Comparison of ENCODE assay signal across 8 mouse cellular contexts in genomic region chrX:48285006-48285650, GRCm38 (mm10). TPM values are rescaled to one million over a fixed set of nuclear protein-coding genes. Genes with fewer than 3 reads are reported as not detected.
A peak's percentile ranks its signal among the peaks of the same experiment; 100 is the strongest.
DNase-seq lines count a peak whose midpoint lies in the region; ATAC-seq and TF ChIP-seq lines count a peak whose summit lies in the region.

No protein-coding gene starts in this region.

- DNase-seq in CD8-positive naive resting alpha-beta T cell, adult 2 months (ENCODE audit: low read depth in 2 of 2, low spot score in 2 of 2) = peak; percentile 35 to 51
- DNase-seq in brain, embryonic 14.5 days (ENCODE audit: low read depth) = peak; percentile 97
- DNase-seq in heart, embryonic 10.5 days (ENCODE audit: low spot score) = peak; percentile 94
- DNase-seq in testis, postnatal 14 days (ENCODE audit: low spot score) = peak; percentile 76

- H3K4me1 ChIP-seq in embryonic fibroblast, embryonic 13.5 days (ENCODE audit: control insufficient read depth, insufficient read depth, low read length) = no peaks in the 10 kb centered on the region
- H3K4me1 ChIP-seq in heart, embryonic 10.5 days = no peaks in the 10 kb centered on the region
- no peaks in the 10 kb centered on the region for H3K4me1 ChIP-seq in kidney, embryonic 15.5 days
- H3K4me1 ChIP-seq in liver, embryonic 16.5 days (ENCODE audit: control insufficient read depth, low read depth, low read length) = peaks cover 26% of the 10 kb centered on the region
- no peaks in the 10 kb centered on the region for H3K4me1 ChIP-seq in neural tube, embryonic 12.5 days

- TF ChIP-seq CTCF in brain, embryonic 14.5 days (IDR thresholded peaks at IDR 0.05; ENCODE audit: borderline replicate concordance, extremely low read depth, insufficient read depth, insufficient read length) = no peak
- no peak for TF ChIP-seq CTCF in embryonic fibroblast, embryonic 13.5 days (IDR thresholded peaks at IDR 0.05; ENCODE audit: borderline replicate concordance, insufficient read depth, low read length)

- peak overlapping the region; percentile 74 for H3K4me3 ChIP-seq in embryonic fibroblast, embryonic 13.5 days (ENCODE audit: insufficient read depth, low read length)
- peak overlapping the region; percentile 65 for H3K4me3 ChIP-seq in heart, embryonic 10.5 days
- H3K4me3 ChIP-seq in kidney, embryonic 15.5 days (replicated peaks) = peak overlapping the region; percentile 51
- peak overlapping the region; percentile 65 for H3K4me3 ChIP-seq in liver, embryonic 16.5 days (ENCODE audit: low read depth, low read length)
- H3K4me3 ChIP-seq in neural tube, embryonic 12.5 days = peak overlapping the region; percentile 41

- H3K9ac ChIP-seq in kidney, embryonic 15.5 days = peak overlapping the region; percentile 44
- H3K9ac ChIP-seq in liver, embryonic 16.5 days (ENCODE audit: low read depth, low read length) = peak overlapping the region; percentile 72
- peak overlapping the region; percentile 60 for H3K9ac ChIP-seq in neural tube, embryonic 12.5 days

- H3K36me3 ChIP-seq in heart, embryonic 10.5 days = 0 out of 2 replicates have a peak, but pooled peaks cover 5% of the 10 kb centered on the region
- H3K36me3 ChIP-seq in kidney, embryonic 15.5 days = no peaks in the 10 kb centered on the region; the same call in 1 of the 2 replicates
- no peaks in the 10 kb centered on the region for H3K36me3 ChIP-seq in liver, embryonic 16.5 days (ENCODE audit: control insufficient read depth, insufficient read depth)
- no peaks in the 10 kb centered on the region; the same call in 1 of the 2 replicates for H3K36me3 ChIP-seq in neural tube, embryonic 12.5 days

- no peaks in the 10 kb centered on the region for H3K9me3 ChIP-seq in heart, embryonic 10.5 days
- H3K9me3 ChIP-seq in kidney, embryonic 15.5 days (replicated peaks) = no peaks in the 10 kb centered on the region
- H3K9me3 ChIP-seq in liver, embryonic 16.5 days (replicated peaks; ENCODE audit: control insufficient read depth, low read length) = no peaks in the 10 kb centered on the region
- H3K9me3 ChIP-seq in neural tube, embryonic 12.5 days = no peaks in the 10 kb centered on the region

- peak overlapping the region; percentile 65 for H3K4me2 ChIP-seq in kidney, embryonic 15.5 days
- peak overlapping the region; percentile 82 for H3K4me2 ChIP-seq in liver, embryonic 16.5 days (ENCODE audit: low read depth, low read length)
- H3K4me2 ChIP-seq in neural tube, embryonic 12.5 days (replicated peaks) = peak overlapping the region; percentile 58

- 10% methylated on average over 26 of the region's 42 CpGs for WGBS in heart, embryonic 10.5 days
- whole genome bisulfite sequencing in kidney, embryonic 15.5 days = 24% methylated on average over 30 of the region's 42 CpGs
- WGBS in liver, embryonic 16.5 days (ENCODE audit: insufficient replicate concordance) = 9% methylated on average over 23 of the region's 42 CpGs
- 17% methylated on average over 24 of the region's 42 CpGs for WGBS in neural tube, embryonic 12.5 days

- no peak for TF ChIP-seq POLR2A in brain, embryonic 14.5 days (IDR thresholded peaks at IDR 0.05; ENCODE audit: borderline replicate concordance, extremely low read depth, insufficient read depth, insufficient read length, poor library complexity, severe bottlenecking)
- peak; percentile 67 for TF ChIP-seq POLR2A in embryonic fibroblast, embryonic 13.5 days (IDR thresholded peaks at IDR 0.05; ENCODE audit: low read depth, low read length)

- H3K27me3 ChIP-seq in heart, embryonic 10.5 days (ENCODE audit: insufficient read depth, poor library complexity, severe bottlenecking) = peaks cover 29% of the 10 kb centered on the region; the same call in 1 of the 2 replicates
- peaks cover 24% of the 10 kb centered on the region for H3K27me3 ChIP-seq in kidney, embryonic 15.5 days
- no peaks in the 10 kb centered on the region; the same call in 1 of the 2 replicates for H3K27me3 ChIP-seq in liver, embryonic 16.5 days (ENCODE audit: control insufficient read depth, insufficient read depth, low read depth, low read length)
- no peaks in the 10 kb centered on the region for H3K27me3 ChIP-seq in neural tube, embryonic 12.5 days (replicated peaks)

- peak; percentile 91 for ATAC-seq in kidney, embryonic 15.5 days (replicated peaks; ENCODE audit: low FRiP score)
- peak; percentile 69 for ATAC-seq in liver, embryonic 16.5 days (ENCODE audit: low read depth)
- ATAC-seq in neural tube, embryonic 12.5 days (ENCODE audit: low FRiP score, low read depth) = peak; percentile 89

- peak overlapping the region; percentile 98 for H3K27ac ChIP-seq in embryonic fibroblast, embryonic 13.5 days (ENCODE audit: insufficient read depth, low read length)
- H3K27ac ChIP-seq in heart, embryonic 10.5 days = peak overlapping the region; percentile 89
- H3K27ac ChIP-seq in kidney, embryonic 15.5 days = peak overlapping the region; percentile 93
- H3K27ac ChIP-seq in liver, embryonic 16.5 days (ENCODE audit: low read length) = peak overlapping the region; percentile 97
- H3K27ac ChIP-seq in neural tube, embryonic 12.5 days = peak overlapping the region; percentile 77

RNA-seq across cellular contexts. Expression of gene Utp14a, which starts 28.5 kb away (rescaled TPM):
- 14.7 and 16.4 TPM in 2 replicates for polyA plus RNA-seq in brain, embryonic 14.5 days (2012; rRNA removed)
- polyA plus RNA-seq in embryonic fibroblast, embryonic 13.5 days (2011; ENCODE audit: insufficient read length, low read depth, missing spikeins) = 26.9 and 29.3 TPM in 2 replicates
- polyA plus RNA-seq in heart, embryonic 10.5 days (2016; fragmentation: Nextera tagmentation; extraction: Ambion mirVana) = 11.5 and 16.5 TPM in 2 replicates
- 17.7 and 18.9 TPM in 2 replicates for polyA plus RNA-seq in kidney, embryonic 15.5 days (2015; fragmentation: Nextera tagmentation; extraction: Ambion mirVana)
- polyA plus RNA-seq in liver, embryonic 16.5 days (2015; fragmentation: Nextera tagmentation; extraction: Ambion mirVana) = 5.5 and 6.0 TPM in 2 replicates
- 18.3 and 21.0 TPM in 2 replicates for polyA plus RNA-seq in neural tube, embryonic 12.5 days (2016; fragmentation: Nextera tagmentation; extraction: Ambion mirVana)

RNA-seq across cellular contexts. Expression of gene Bcorl1, which starts 56.0 kb away (rescaled TPM):
- polyA plus RNA-seq in brain, embryonic 14.5 days (2012; rRNA removed) = 5.1 and 11.3 TPM in 2 replicates
- 9.2 and 9.7 TPM in 2 replicates for polyA plus RNA-seq in embryonic fibroblast, embryonic 13.5 days (2011; ENCODE audit: insufficient read length, low read depth, missing spikeins)
- 4.9 and 6.7 TPM in 2 replicates for polyA plus RNA-seq in heart, embryonic 10.5 days (2016; fragmentation: Nextera tagmentation; extraction: Ambion mirVana)
- polyA plus RNA-seq in kidney, embryonic 15.5 days (2015; fragmentation: Nextera tagmentation; extraction: Ambion mirVana) = 6.3 and 6.9 TPM in 2 replicates
- polyA plus RNA-seq in liver, embryonic 16.5 days (2015; fragmentation: Nextera tagmentation; extraction: Ambion mirVana) = 2.7 and 3.2 TPM in 2 replicates
- 5.4 and 5.9 TPM in 2 replicates for polyA plus RNA-seq in neural tube, embryonic 12.5 days (2016; fragmentation: Nextera tagmentation; extraction: Ambion mirVana)

Comparison
In these comparisons a context has a peak if more than half of its experiments do, and no peak if none do; other contexts are left out.
1. Peak in every context shown above with its lines: DNase-seq, ATAC-seq, H3K4me3 ChIP-seq and H3K27ac ChIP-seq.
2. DNase-seq: peak in every context shown above with its lines; median percentile 97 in brain, embryonic 14.5 days; 94 in heart, embryonic 10.5 days; 76 in testis, postnatal 14 days; 43 in CD8-positive naive resting alpha-beta T cell, adult 2 months.